Mouse (Mus musculus): ENCODE results near the gene Olfr485. TPM values are rescaled to one million over a fixed set of nuclear protein-coding genes. Genes with fewer than 3 reads are reported as not detected.
"Not testable (repeated sequence)": the region's sequence is repeated elsewhere in the genome, so short reads cannot be mapped to it uniquely, and the experiment has no call there.

Gene Olfr485
- polyA plus RNA-seq (2011; ENCODE audit: insufficient read length, low read depth, missing spikeins): not detected in 2 replicates

DNA sequence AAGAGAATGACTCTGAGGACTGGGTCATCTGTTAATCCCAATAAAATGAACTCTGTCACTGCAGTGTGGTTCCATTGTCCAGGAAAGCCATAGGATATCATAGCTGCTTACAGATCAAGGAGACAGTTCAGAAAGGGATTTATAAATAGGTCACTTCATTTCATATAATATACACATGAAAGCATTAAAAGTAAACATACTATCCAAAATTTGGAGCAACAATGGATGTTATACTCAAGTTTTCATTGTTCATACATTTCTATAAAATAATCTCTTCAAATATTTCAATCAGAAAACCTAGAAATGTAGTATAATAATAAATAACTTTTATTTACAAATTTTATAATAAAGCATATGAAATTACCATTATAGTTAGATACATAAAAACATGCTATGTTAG is at the start of gene Olfr485:
Gene Olfr485, minus strand, starts transcription at position 101 of the 400 bp plus-strand sequence.
- Histone ChIP-seq H3K4me1 (ENCODE audit: control insufficient read depth, insufficient read depth, low read length) (no peaks in the 10 kb centered on the region), H3K4me3 (ENCODE audit: insufficient read depth, low read length) (no peak within 1 kb of the TSS), H3K27ac (ENCODE audit: insufficient read depth, low read length) (no peak within 1 kb of the TSS)
- TF ChIP-seq CTCF (IDR thresholded peaks at IDR 0.05; ENCODE audit: borderline replicate concordance, insufficient read depth, low read length): no peak
- no peak for TF ChIP-seq POLR2A (IDR thresholded peaks at IDR 0.05; ENCODE audit: low read depth, low read length)

DNA sequence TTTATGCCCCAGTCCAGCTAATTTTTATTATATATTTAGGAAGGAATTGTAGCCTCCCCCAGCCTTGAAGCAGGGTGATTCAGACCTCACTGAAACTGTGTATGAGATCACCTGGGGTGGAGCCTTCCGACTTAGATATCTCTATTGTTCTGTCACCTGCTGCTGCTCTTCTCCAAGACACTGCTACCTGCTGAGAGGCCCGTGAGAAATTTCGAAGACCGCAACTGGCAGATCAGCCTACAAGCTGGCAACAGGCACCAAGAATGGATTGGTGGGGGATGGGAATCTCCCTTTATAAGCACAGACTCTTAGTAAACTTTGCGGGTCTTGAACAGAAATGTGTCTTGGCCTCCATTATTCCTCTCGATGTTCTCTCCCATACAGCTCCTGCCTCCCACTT is 37.3 kb upstream of the Olfr485 start:
- H3K27ac ChIP-seq (ENCODE audit: insufficient read depth, low read length): no peak overlapping the region
- no peak overlapping the region for H3K4me3 ChIP-seq (ENCODE audit: insufficient read depth, low read length)
- H3K4me1 ChIP-seq (ENCODE audit: control insufficient read depth, insufficient read depth, low read length): no peaks in the 10 kb centered on the region
- TF ChIP-seq POLR2A (IDR thresholded peaks at IDR 0.05; ENCODE audit: low read depth, low read length): no peak
- TF ChIP-seq CTCF (IDR thresholded peaks at IDR 0.05; ENCODE audit: borderline replicate concordance, insufficient read depth, low read length): no peak

DNA sequence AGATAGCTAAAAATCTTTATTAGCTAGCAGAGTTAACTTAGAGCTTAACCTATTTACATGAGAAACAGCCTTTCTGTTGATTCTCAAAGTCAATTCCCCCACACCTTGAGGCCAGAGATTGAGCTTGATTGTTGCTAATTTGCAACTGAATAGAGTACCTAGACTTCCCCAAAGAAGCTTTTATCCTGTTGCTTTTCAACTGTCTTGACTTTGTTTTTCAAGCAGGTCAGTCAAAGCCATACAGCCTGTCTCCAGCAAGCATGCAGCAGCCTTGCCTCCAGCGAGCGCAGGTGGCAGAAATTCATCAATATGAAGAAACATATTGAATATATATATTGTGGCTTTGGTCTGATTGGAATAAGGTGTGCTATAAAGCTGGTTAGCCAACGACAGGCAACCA is 36.7 kb upstream of the Olfr485 start:
- H3K4me1 ChIP-seq (ENCODE audit: control insufficient read depth, insufficient read depth, low read length); H3K27ac ChIP-seq (ENCODE audit: insufficient read depth, low read length); H3K4me3 ChIP-seq (ENCODE audit: insufficient read depth, low read length): not testable (repeated sequence)

DNA sequence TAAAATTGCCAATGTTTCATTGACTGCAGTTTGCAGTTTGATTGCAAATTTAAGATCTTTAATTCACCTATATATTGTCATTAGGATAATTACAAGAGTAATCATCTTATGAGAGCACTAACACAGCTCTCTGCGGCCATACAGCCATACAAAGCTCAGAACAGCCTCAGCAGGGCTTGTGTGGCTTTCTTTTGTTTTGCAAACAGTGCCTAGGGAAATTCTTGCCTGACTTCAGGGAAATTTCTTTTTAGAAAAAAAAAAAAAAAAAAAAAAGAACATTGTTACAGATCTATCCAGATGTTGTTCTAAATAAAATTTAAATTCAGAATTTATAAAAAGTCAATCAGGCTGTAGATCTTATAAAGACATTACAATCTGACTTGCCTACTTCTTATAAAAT is 33.0 kb upstream of the Olfr485 start:
- H3K27ac ChIP-seq (ENCODE audit: insufficient read depth, low read length); H3K4me1 ChIP-seq (ENCODE audit: control insufficient read depth, insufficient read depth, low read length); H3K4me3 ChIP-seq (ENCODE audit: insufficient read depth, low read length): not testable (repeated sequence)

DNA sequence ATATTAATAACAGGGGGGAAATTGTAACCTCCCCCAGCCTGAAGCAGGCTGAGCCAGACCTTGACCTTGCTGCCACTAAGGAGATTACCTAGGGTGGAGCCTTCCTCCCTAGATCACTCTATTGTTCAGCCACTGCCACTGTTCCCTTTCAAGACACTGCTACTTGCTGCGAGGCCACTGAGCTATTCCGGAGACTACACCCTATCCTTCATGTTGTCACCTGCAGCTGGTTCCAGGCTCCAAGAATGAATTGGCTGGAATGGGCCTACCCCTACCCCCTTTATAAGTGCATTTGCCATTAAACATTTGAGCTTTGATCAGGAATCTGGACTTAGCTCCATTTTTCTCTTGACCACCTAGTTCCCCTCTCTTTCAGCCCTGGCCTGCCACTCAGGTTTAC is 31.5 kb upstream of the Olfr485 start:
- H3K4me1 ChIP-seq (ENCODE audit: control insufficient read depth, insufficient read depth, low read length); H3K27ac ChIP-seq (ENCODE audit: insufficient read depth, low read length); H3K4me3 ChIP-seq (ENCODE audit: insufficient read depth, low read length): not testable (repeated sequence)

DNA sequence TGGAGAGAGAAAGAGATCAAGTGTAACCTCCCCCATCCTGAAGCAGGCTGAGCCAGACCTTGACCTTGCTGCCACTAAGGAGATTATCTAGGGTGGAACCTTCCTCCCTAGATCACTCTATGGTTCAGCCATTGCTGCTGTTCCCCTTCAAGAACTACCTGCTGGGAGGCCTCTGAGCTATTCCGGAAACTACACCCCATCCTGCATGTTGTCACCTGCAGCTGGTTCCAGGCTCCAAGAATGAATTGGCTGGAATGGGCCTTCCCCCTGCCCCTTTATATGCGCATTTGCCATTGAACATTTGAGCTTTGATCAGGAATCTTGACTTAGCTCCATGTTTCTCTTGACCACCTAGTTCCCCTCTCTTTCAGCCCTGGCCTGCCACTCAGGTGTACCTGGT is 25.6 kb upstream of the Olfr485 start:
- H3K4me1 ChIP-seq (ENCODE audit: control insufficient read depth, insufficient read depth, low read length); H3K4me3 ChIP-seq (ENCODE audit: insufficient read depth, low read length); H3K27ac ChIP-seq (ENCODE audit: insufficient read depth, low read length): not testable (repeated sequence)

DNA sequence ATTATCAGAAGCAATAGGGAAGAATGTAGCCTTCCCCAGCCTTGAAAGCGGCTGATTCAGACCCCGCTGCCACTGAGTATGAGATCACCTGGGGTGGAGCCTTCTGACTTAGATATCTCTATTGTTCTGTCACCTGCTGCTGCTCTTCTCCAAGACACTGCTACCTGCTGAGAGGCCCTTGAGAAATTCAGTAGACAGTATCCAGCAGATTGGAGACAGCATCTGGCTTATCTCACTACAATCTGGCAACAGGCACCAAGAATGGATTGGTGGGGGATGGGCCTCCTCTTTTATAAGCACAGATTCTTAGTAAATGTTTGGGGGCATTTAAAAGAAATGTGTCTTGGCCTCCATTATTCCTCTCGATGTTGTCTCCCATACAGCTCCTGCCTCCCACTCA is 24.7 kb upstream of the Olfr485 start:
- not testable (repeated sequence) for H3K27ac ChIP-seq (ENCODE audit: insufficient read depth, low read length); H3K4me3 ChIP-seq (ENCODE audit: insufficient read depth, low read length); H3K4me1 ChIP-seq (ENCODE audit: control insufficient read depth, insufficient read depth, low read length)

DNA sequence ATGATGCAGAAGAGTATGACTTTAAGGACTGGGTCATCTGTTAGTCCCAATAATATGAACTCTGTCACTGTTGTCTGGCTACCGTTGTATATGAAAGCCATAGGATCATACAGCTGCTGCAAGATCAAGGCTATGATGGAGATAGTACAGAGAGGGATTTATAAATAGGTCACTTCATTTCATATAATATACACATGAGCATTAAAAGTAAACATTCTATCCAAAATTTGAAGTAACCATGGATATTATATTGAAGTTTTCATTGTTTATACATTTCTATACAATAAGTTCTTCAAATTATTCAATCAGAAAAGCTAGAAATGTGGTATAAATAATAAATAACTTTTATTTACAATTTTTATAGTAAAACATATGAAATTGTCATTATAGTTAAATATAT is 13.0 kb upstream of the Olfr485 start, which contains the start of gene Olfr486:
Gene Olfr486, minus strand, starts transcription at position 101 of the 400 bp plus-strand sequence.
- not testable (repeated sequence) for H3K4me3 ChIP-seq (ENCODE audit: insufficient read depth, low read length); H3K4me1 ChIP-seq (ENCODE audit: control insufficient read depth, insufficient read depth, low read length); H3K27ac ChIP-seq (ENCODE audit: insufficient read depth, low read length)

DNA sequence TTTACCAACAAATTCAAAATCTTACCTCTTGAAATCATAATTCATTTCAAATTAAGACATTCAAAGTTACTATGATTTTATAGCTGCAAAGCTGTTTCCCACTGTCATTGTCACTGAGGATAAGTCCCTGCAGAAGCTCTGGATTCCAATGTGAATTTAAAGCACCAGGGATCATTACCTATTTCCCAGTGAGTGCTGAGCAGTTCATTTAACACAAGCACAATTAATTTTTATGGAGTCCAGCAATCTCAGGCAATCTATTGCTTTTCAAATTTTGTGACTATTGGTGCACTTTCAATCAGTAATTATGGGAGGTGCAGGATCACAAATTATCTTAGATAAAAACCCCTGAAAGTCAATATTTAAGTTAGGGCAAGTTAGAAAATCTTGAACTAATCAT is 32.3 kb downstream of the Olfr485 start, which contains the start of gene Olfr484:
Gene Olfr484, minus strand, starts transcription at position 101 of the 400 bp plus-strand sequence.
- TF ChIP-seq POLR2A (IDR thresholded peaks at IDR 0.05; ENCODE audit: low read depth, low read length) (no peak), CTCF (IDR thresholded peaks at IDR 0.05; ENCODE audit: borderline replicate concordance, insufficient read depth, low read length) (no peak)
- H3K27ac ChIP-seq (ENCODE audit: insufficient read depth, low read length): no peak within 1 kb of the TSS
- no peaks in the 10 kb centered on the region for H3K4me1 ChIP-seq (ENCODE audit: control insufficient read depth, insufficient read depth, low read length)
- no peak within 1 kb of the TSS for H3K4me3 ChIP-seq (ENCODE audit: insufficient read depth, low read length)

DNA sequence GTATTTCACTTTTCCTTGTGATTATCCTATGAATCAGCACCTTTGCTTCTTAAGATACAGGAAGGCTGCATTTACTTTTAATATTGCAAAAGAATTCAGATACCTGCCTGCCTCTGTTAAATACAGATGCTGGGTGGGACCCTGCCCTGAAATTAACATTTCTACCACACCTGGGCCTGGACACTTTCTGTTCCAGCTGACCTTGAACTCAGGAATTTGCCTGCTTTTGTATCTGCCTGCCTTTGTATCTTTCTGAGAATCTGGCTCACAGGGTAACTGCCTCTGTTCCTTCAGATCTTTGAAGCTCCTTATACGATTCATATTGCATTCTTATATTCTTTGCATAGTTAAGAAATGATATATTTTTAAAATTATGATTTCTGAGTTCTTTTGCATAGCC is 38.3 kb downstream of the Olfr485 start:
- TF ChIP-seq POLR2A (IDR thresholded peaks at IDR 0.05; ENCODE audit: low read depth, low read length) (no peak), CTCF (IDR thresholded peaks at IDR 0.05; ENCODE audit: borderline replicate concordance, insufficient read depth, low read length) (no peak)
- H3K4me1 ChIP-seq (ENCODE audit: control insufficient read depth, insufficient read depth, low read length): no peaks in the 10 kb centered on the region
- H3K4me3 ChIP-seq (ENCODE audit: insufficient read depth, low read length): no peak overlapping the region
- H3K27ac ChIP-seq (ENCODE audit: insufficient read depth, low read length): no peak overlapping the region

DNA sequence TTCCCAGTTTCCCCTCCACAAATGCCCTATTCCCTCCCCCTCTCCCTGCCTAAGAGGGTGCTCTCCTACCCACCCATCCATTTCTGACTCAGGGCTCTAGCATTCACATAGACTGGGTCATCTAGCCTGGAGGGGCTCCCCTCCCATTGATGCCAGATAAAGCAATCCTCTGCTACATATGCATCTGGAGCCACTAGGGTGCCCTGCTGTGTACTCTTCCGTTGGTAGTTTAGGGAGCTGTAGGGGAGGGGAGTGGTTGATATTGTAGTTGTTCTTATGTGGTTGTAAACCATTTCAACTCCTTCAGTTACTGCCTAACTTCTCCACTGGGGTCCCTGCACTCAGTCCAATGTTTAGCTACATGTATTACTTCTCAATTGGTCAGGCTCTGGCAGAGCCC is 39.0 kb downstream of the Olfr485 start:
- Histone ChIP-seq H3K4me1 (ENCODE audit: control insufficient read depth, insufficient read depth, low read length) (no peaks in the 10 kb centered on the region), H3K4me3 (ENCODE audit: insufficient read depth, low read length) (no peak overlapping the region), H3K27ac (ENCODE audit: insufficient read depth, low read length) (no peak overlapping the region)
- no peak for TF ChIP-seq POLR2A (IDR thresholded peaks at IDR 0.05; ENCODE audit: low read depth, low read length)

Other genes starting within 250 kb of the Olfr485 start
- not detected in 2 replicates for gene Olfr473, start 229.4 kb downstream of the Olfr485 start, polyA plus RNA-seq (2011; ENCODE audit: insufficient read length, low read depth, missing spikeins)
- gene Olfr474, start 205.2 kb downstream of the Olfr485 start, polyA plus RNA-seq (2011; ENCODE audit: insufficient read length, low read depth, missing spikeins): not detected in 2 replicates
- gene Olfr476, start 195.1 kb downstream of the Olfr485 start, polyA plus RNA-seq (2011; ENCODE audit: insufficient read length, low read depth, missing spikeins): not detected in 2 replicates
- not detected in 2 replicates for gene Olfr477, start 173.2 kb downstream of the Olfr485 start, polyA plus RNA-seq (2011; ENCODE audit: insufficient read length, low read depth, missing spikeins)
- not detected in 2 replicates for gene Olfr478, start 125.9 kb downstream of the Olfr485 start, polyA plus RNA-seq (2011; ENCODE audit: insufficient read length, low read depth, missing spikeins)
- gene Olfr479, start 109.2 kb downstream of the Olfr485 start, polyA plus RNA-seq (2011; ENCODE audit: insufficient read length, low read depth, missing spikeins): not detected in 2 replicates
- not detected in 2 replicates for gene Olfr480, start 92.5 kb downstream of the Olfr485 start, polyA plus RNA-seq (2011; ENCODE audit: insufficient read length, low read depth, missing spikeins)
- gene Olfr481, start 80.0 kb downstream of the Olfr485 start, polyA plus RNA-seq (2011; ENCODE audit: insufficient read length, low read depth, missing spikeins): not detected in 2 replicates
- gene Olfr482, start 62.3 kb downstream of the Olfr485 start, polyA plus RNA-seq (2011; ENCODE audit: insufficient read length, low read depth, missing spikeins): not detected in 2 replicates
- not detected in 2 replicates for gene Olfr483, start 59.0 kb downstream of the Olfr485 start, polyA plus RNA-seq (2011; ENCODE audit: insufficient read length, low read depth, missing spikeins)
- gene Olfr484, start 32.4 kb downstream of the Olfr485 start, polyA plus RNA-seq (2011; ENCODE audit: insufficient read length, low read depth, missing spikeins): not detected in 2 replicates
- gene Olfr486, start 12.9 kb upstream of the Olfr485 start, polyA plus RNA-seq (2011; ENCODE audit: insufficient read length, low read depth, missing spikeins): not detected in 2 replicates
- gene Olfr487, start 54.8 kb upstream of the Olfr485 start, polyA plus RNA-seq (2011; ENCODE audit: insufficient read length, low read depth, missing spikeins): not detected in 2 replicates
- not detected in 2 replicates for gene Olfr488, start 98.5 kb upstream of the Olfr485 start, polyA plus RNA-seq (2011; ENCODE audit: insufficient read length, low read depth, missing spikeins)
- gene Olfr490, start 129.1 kb upstream of the Olfr485 start, polyA plus RNA-seq (2011; ENCODE audit: insufficient read length, low read depth, missing spikeins): not detected in 2 replicates
- gene Olfr491, start 153.6 kb upstream of the Olfr485 start, polyA plus RNA-seq (2011; ENCODE audit: insufficient read length, low read depth, missing spikeins): not detected in 2 replicates
- not detected in 2 replicates for gene Olfr492, start 163.8 kb upstream of the Olfr485 start, polyA plus RNA-seq (2011; ENCODE audit: insufficient read length, low read depth, missing spikeins)
- gene Olfr493, start 187.1 kb upstream of the Olfr485 start, polyA plus RNA-seq (2011; ENCODE audit: insufficient read length, low read depth, missing spikeins): not detected in 2 replicates
- gene Olfr494, start 205.5 kb upstream of the Olfr485 start, polyA plus RNA-seq (2011; ENCODE audit: insufficient read length, low read depth, missing spikeins): not detected in 2 replicates
- gene Olfr495, start 233.3 kb upstream of the Olfr485 start, polyA plus RNA-seq (2011; ENCODE audit: insufficient read length, low read depth, missing spikeins): not detected in 2 replicates

Measured in embryonic fibroblast, embryonic 13.5 days (primary cell).